Mouse (Mus musculus): ENCODE data around the gene Tmem117.
A peak's percentile ranks its signal among the peaks of the same experiment; 100 is the strongest.

Gene Tmem117

DNA sequence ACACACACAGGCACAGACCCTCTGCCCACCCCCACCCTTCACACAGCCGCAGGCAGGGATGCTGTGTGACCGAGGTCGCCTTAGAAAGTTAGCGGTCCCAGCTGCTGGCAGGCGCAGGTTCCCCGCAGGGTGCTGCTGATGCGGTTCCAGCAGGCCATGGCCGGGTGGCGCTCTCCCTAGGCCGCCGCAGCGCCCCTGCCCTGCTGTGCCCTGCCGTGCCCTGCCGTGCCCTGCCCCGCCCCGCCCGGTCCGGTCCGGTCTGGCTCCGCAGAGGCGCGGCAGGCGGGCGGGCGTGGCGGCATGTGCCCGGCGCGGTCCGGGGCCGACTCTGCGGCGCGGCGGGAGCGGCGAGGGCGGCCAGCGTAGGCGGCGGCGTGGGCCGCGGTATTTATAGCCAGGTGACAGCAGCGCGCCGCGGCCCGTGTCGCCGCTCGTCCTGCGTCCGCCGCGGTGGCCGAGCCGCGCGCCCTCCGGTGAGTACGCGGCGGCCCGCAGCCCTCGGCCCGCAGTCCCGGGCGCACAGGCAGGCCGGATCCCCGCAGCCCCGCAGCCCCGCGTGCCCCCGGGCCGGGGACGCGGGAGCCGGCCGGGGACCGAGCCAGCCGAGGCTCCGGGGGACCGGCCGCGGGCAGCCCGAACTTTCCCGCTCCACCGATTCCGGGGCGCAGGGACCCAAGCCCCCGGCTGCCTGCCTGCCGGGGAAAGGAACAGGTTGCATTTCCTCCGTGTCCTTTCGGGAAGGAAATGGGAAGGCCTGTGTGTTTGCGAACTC, at the start of gene Tmem117:
Gene Tmem117, plus strand, starts transcription at position 403 of the 772 bp plus-strand sequence.
- peak; percentile 59 for DNase-seq (ENCODE audit: low read depth, low spot score)

DNA sequence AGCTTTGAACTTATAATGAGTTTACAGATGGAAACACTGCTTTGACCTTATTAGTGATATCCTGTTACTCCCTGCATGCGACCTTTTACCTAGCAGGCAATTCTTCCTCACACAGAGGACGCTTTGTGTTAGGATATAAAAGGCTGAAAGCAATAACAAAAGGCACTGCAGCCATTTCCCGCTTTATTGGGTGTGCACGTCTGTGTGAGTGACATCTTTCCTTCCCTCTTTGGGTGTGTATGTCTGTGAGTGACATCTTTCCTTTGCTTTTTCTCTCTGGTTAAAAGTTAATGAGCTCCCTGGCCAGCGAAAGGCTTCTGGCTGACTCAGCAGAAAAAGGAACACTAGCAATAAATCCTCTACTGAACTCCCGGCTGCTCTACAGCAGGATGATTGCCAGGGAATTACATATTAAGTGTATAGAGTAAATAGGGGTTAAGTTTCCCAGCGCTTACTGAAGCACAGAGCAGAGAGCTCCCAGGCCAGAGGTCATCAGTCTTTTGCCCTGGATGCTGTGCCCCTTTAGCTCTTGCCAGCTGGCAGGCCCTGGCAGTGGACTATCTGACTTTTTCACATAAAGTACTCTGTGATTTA, 46.9 kb upstream of the Tmem117 start:
- DNase-seq (ENCODE audit: low read depth, low spot score) = peak; percentile 12

DNA sequence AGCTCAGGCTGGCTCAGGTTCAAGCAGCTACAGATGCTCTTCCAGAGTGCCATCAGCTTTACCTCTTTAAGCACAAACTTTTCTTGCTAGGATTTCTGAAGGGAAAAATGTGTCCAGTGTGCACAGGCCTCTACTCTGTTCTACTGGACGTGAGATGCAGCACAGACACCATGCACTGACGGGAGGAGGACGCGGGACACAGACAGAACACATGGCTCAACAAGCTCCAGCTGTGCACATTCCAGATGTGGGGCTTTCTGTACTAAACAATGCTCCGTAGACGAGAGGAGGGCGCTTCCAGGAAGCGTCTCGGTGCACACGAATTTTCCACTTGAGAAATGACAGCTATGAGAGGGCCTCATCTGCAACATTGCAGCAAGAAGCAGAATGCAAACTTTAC, 45.9 kb upstream of the Tmem117 start:
- DNase-seq (ENCODE audit: low read depth, low spot score) = no peak

DNA sequence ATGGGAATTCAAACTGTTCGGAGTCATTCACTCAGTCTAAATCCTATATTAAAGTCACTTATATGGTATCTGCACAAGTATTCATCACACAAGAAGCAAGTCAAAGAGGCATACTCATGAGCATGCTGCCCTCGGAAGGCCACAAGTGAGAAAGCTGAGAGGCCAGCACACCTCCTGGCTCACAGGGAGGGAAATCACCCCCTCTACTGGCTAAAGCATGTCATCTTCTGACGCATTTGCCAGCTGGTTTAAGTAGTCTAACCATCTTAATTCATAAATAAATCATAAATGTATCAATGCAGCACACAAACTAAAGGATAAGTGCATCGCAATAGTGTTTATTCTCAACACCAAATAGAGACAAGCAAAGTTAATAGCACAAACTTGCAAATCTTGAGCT, 44.3 kb upstream of the Tmem117 start:
- DNase-seq (ENCODE audit: low read depth, low spot score) = no peak

DNA sequence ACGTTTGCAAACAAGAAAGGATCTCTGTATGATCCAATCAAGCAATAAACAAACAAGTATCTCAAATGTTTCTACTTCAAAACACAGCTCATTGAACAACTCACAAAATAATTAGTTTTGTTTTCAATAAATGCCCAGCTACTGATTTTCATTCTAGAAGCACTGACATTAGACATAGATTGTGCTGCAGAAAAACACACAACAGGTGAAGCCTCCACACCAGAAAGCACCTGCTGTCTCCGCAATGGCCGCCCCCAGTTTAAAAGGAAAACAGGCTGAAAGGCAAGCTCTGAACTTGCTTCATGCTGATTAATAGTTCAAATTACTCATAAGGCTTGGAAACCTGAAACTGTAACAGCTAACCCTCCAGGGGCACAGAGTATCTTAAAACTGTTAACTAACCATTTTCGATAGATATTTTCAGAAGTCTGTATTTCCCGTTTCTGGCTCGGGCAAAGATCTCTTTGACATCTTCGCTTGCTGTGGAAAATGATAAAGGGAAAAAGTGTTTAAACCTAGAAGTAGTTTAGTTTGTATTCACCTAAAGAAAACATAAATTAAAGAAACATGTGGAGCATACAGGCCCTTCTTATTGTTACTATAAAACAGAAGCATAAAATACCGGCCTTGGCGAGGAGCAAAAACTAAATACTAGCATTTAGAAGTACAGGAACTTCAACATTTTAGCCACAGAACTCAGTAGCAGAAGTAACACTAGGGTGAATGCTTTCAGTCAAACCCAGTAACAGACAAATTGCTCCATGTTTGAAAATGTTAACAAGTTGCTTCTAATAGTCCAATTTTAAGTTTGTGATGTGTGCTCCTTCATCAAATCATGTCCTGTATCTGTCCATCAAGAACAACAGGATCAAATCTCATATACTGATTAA, 41.0 kb upstream of the Tmem117 start:
- DNase-seq (ENCODE audit: low read depth, low spot score) = no peak

DNA sequence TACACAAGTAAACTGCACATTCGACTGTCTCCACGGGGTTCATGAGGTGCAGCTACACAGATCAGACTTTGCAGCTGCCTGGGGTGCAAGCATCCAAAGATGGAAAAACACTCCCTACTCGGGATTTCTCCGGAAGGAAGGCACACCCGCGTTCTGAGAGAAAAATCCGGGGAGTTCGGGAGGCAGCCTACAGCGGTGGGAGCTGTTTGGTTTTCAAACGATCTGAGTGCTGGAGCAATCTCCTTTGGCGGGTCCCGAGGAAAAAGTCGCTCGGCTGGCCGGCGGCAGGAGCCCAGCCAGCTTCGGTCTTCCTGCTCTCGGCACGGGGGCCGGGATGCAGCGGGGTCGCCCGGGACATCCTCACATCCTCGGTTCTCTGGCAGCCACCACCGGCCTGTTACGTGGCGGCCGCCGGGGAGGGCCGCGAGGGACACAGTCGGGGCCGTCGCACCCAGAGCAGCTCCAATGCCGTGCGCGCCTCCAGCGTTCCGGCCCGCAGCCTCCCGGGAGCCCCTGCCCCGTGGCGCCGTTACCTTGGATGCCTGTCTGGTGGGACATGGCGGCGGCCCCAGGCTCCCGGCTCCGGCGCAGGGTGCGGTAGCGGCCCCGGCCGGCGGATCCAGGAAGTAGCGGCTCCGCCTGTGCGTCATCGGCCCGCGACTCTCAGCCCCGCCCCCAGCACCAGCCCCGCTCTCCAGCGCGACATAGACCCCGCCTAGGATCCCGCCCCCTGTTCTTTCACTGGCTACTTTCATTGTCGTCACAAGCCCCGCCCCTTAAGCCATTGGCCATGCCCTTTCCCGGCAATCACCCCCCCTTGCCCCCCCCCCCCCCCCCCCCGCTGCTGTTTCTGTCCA, 39.6 kb upstream of the Tmem117 start, which contains the start of gene Twf1:
Gene Twf1, minus strand, starts transcription at position 671 of the 857 bp plus-strand sequence.
- DNase-seq (ENCODE audit: low read depth, low spot score) = peak; percentile 95

DNA sequence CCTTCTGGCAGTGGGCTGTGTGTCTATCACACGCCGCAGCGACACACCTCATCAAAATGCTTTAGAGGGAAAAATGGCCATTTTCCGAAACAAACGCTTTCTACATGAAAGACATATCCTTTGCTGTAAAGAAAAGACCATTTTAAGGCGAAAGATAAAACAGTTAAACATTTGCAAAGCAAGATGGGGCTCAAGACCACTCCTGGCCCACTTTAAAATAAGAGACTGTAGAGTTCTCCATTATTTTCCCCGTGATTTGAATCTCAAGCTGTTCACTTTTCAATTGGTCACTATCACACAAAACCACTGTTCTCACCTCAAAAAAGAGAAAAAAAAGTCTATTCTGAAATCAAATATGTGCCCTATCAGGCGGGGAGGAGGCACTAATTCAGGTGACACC, 38.9 kb upstream of the Tmem117 start:
- no peak for DNase-seq (ENCODE audit: low read depth, low spot score)

DNA sequence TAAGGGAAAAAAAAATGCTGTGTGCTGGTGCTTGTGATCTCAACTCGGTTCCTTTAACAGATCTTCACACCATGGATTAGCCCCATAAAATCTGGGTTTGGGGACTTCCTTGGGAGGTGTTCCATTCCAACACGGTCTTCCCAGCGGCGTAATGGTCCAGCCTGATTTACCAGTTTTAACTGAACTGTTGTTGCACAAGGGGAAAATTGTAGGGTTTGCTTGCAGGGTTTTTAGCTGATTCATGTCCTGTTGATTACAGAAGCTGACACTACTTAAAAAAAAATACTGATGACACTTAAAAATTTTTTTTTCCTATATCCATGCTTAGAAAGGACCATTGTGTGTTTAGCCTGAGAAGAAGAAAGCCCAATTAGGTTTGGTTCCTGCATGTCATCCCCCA, 37.7 kb upstream of the Tmem117 start:
- no peak for DNase-seq (ENCODE audit: low read depth, low spot score)

DNA sequence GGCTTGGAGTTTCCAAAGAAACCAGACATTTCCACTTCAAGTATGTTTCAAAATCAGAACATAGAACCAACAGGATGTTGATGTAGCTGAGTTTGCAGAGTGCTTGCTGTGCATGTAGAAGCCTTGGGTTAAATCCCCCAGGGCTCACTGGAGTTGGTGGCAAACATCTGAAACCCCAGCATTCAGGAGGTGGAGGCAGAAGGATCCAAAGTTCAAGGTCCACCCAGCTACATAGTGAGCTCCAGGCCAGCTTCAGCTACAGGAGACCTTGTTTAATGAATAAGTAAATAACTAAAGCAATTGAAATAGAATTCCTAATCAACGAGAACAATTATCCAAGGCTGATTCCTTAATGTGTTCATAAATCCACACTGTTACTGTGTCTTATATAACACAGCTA, 35.4 kb upstream of the Tmem117 start:
- DNase-seq (ENCODE audit: low read depth, low spot score) = no peak

DNA sequence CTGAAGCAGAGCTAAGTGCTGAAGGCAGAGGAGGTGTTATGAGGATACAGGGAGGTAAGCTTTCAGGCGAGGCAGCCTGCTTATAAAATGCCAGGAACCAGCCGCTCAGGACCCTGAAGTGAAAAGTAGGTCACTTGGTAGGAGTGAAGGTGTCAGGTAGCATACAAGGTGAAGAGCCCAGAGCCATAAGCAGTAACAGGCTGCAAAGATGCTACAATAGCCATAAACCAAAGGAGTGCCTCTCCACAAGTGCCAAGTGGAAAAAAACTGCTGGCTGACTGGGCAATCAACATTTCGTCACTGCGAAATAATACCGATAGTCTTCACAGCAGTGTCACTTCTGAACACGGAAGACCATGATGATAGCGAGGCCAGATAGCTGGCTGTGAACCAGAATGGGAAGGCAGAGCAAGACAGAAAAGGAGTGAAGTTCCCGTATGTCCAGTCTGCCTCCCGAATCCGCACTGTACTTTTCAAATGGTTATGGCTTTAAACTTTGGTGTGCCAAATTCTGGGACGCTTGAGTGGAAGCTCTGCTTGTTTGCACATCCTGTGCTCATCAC, 28.8 kb upstream of the Tmem117 start:
- DNase-seq (ENCODE audit: low read depth, low spot score) = no peak

DNA sequence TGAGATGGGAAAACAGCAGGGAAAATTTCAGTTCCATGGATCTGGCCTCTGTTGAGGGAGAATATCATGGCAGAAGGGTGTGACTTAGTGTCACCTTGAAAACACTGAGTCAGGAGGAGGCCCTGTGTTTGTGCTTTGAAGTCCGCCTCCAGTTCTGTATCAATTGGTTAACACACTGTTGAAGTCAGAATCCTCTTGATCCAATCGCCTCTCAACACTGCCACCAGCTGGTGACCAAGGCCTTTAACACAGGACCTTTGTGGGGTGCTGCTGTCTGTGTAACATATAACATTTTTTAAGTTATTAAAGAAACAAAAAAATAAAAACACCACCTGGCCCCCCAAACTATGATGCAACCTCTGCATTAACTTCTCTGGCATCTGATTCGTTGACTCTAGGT, 27.7 kb upstream of the Tmem117 start:
- peak; percentile 30 for DNase-seq (ENCODE audit: low read depth, low spot score)

DNA sequence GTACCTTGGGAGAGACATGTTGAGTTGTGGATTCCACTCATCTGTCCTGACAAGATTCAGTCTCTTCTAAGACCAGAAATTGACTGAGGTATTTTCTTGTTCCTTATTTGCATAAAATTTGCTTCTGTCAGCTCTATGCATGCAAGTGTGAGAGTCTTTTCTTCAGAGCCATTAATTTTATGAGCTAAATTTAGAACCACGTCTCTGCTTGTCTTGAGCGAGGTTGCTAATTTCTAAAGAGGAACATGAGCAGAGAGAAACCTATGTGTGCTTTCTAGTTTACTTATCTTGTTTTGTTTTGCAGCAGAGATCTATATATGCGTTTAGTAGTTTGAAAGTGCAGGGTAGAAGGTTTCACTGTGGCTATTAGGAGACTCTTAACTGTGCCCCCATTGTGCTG, 26.6 kb upstream of the Tmem117 start:
- DNase-seq (ENCODE audit: low read depth, low spot score) = no peak

DNA sequence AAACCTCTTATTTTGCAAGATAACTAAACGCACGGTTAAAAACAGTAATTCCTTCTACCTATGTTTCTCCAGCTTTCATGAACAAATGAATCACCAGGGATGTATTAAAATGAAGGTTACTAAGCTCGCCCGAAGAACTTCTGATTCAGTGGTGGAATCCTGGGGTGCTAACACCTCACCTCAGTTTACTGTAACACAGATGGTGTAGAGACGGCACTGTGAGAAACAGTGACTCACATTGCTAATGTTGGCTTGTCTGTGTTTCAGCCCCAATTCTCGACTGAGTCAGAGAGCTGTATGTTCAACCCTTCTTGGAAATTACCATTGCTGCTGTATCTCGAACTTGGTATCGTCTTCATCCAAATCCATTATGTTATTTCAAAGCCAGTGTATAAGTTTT, 21.3 kb upstream of the Tmem117 start:
- no peak for DNase-seq (ENCODE audit: low read depth, low spot score)

DNA sequence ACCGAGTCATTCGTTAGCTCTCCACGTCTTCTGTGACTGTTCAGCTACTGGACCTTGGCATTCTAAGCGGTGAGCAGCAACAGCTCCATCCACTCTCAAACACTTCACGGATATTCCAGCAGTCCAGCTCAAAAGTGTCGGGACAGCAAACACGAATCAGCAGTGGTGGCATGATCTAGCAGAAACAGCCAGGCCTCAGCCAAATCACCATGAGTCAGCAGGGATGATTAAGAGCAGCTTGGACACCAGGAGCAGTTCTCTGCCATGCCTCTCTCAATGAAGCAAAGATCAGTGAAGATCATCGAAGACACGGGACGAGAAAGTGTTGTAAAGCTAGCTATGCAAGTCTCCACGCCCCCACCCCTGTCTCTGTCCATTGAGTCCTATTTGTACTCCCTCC, 13.0 kb upstream of the Tmem117 start:
- no peak for DNase-seq (ENCODE audit: low read depth, low spot score)

DNA sequence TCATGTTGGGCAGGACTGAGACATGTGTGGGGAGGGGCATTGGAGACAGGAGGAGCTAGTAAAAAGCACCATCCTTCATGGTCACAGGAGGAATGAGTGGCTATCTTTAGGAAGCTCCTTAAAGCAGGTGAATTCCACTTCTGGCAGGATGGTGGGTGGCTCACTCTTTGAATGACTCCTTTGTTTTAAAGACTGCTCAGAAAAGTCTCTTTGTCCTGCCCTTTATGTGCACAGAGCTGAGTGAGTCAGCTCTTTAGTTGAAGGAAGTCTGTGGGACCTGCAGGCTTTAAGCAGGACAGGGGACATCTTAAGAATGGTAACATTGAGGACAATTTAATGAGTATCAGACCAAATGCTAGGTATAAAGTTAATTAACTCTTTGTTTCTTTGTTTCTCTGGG, 8.1 kb upstream of the Tmem117 start:
- no peak for DNase-seq (ENCODE audit: low read depth, low spot score)

DNA sequence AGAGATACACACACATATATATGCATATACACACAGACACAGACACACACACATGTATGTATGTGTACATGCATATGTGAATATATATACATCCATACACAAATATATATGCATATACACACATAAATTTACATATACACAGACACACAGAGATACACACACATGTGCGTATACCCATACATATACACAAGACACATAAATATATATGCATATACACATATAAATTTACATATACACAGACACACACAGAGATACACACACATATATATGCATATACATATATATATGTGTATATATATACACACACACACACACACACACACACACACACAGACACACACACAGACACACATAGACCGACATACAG, 586 bp upstream of the Tmem117 start:
- DNase-seq (ENCODE audit: low read depth, low spot score) = no peak

DNA sequence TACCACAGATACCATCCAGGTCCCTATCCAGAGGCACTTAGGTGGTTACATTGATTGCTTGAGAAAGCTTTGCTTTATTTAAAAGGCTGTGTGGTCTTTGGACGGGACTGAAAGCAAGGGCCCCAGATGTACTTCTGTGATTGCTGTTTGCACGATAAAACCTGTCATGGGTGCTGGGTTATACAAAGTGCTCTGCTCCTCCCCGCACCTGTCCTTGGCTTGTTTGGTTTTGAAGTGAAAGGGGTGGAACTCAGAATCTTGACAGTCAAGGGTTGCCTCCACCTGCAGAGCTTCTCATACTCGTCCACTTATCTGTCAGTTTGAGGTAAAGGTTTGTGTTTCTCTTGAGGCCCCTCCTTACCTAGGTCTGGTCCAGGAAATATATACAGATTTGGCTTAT, 1.5 kb downstream of the Tmem117 start:
- DNase-seq (ENCODE audit: low read depth, low spot score) = no peak

DNA sequence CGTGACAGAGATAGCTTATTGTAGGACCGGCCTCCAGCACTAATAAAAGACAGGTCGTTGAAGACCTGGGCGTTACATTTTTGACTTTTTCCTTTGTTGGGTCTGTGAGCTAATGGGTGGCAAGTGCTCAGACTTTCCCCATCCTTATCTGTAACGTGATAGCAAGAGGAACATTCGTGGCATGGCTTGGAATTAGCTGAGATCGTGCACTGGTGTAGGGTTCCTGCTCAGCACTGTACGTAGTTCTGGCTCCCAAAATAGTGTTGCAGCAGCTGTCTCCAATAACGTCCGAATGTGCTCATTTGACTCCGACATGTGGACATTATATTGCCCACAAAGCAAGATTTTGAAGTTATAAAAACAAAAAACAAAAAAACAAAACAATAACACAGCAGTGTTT, 5.5 kb downstream of the Tmem117 start:
- no peak for DNase-seq (ENCODE audit: low read depth, low spot score)

DNA sequence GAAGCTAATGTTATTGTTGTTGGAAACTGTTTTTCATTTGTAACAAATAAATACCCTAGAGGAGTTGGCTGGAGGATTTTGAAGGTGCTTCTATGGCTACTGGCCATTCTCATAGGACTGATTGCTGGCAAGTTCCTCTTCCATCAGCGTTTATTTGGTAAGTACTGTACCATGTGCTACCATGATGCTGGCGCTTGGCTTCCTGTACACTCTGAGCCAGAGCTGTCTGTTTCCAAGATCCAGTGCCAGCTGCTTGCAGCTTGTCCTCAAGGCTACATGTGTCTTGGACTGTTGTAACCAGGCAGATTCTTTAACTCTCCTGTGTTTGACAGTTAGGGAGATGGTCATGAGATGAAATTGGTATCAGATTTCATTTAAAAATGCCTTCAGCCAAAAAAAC, 9.2 kb downstream of the Tmem117 start:
- no peak for DNase-seq (ENCODE audit: low read depth, low spot score)

DNA sequence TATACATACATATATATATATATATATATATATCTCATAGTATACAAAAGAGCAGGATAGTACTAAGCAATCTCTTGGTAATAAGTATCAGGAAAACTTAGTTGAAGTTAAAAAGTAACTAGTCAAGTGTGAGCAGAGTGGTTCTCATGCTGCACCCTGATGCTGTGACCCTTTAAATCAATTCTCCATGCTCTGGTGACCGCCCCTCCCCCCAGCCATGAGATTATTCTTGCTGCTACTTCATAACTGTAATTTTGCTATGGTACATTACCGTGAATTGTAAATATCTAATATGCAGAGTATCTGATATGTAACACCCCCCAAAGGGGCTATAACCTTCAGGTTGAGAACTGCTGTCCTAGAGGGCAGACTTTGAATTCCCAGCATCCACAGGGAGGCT, 10.1 kb downstream of the Tmem117 start:
- DNase-seq (ENCODE audit: low read depth, low spot score) = no peak

DNA sequence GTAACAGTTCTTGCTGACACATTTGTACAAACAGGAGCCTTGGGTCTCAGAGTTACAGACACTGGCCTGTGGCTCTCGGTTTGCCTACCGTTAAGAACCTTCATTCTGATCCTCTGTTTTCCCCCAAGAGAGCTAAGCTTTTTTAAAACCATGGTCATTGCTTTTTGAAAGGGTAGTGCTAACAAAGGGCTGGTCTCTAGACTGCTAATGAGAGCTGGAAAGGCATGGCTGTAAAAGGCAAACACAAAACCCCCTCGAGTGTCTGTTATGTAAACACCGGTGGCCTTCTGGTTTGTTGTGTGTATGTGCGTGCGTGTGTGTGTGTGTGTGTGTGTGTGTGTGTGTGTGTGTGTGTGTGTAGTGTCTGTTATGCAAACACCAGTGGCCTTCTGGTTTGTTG, 17.0 kb downstream of the Tmem117 start:
- DNase-seq (ENCODE audit: low read depth, low spot score) = no peak
